Mouse (Mus musculus): Measurements from ENCODE around the gene Cpox.
A peak's percentile ranks its signal among the peaks of the same experiment; 100 is the strongest.

Cpox gene

GRCm38 (mm10) chr16:58700816-58701424, 30.8 kb downstream of the Cpox start:
- no peak for DNase-seq (ENCODE audit: low read depth, low spot score)

- no peak for DNase-seq (ENCODE audit: low read depth, low spot score)
Observed at GRCm38 (mm10) chr16:58701779-58702178, 31.7 kb downstream of the Cpox start.

- no peak for DNase-seq (ENCODE audit: low read depth, low spot score)
Observed at GRCm38 (mm10) chr16:58702329-58702932, 32.3 kb downstream of the Cpox start.

- DNase-seq (ENCODE audit: low read depth, low spot score), result no peak
Observed at GRCm38 (mm10) chr16:58703382-58704124, 33.5 kb downstream of the Cpox start.

- DNase-seq (ENCODE audit: low read depth, low spot score), result no peak
Observed at GRCm38 (mm10) chr16:58704999-58705398, 34.9 kb downstream of the Cpox start.

- DNase-seq (ENCODE audit: low read depth, low spot score), result no peak
Observed at GRCm38 (mm10) chr16:58707276-58707905, 37.3 kb downstream of the Cpox start.

GRCm38 (mm10) chr16:58708601-58709475, 38.7 kb downstream of the Cpox start:
- no peak for DNase-seq (ENCODE audit: low read depth, low spot score)

GRCm38 (mm10) chr16:58709536-58709935, 39.4 kb downstream of the Cpox start:
- no peak for DNase-seq (ENCODE audit: low read depth, low spot score)

GRCm38 (mm10) chr16:58712221-58712620, 42.1 kb downstream of the Cpox start:
- DNase-seq (ENCODE audit: low read depth, low spot score), result no peak

- DNase-seq (ENCODE audit: low read depth, low spot score), result no peak
Observed at GRCm38 (mm10) chr16:58713128-58713527, 43.0 kb downstream of the Cpox start.

- DNase-seq (ENCODE audit: low read depth, low spot score), result no peak
Observed at GRCm38 (mm10) chr16:58715018-58715417, 44.9 kb downstream of the Cpox start.

- no peak for DNase-seq (ENCODE audit: low read depth, low spot score)
Observed at GRCm38 (mm10) chr16:58718666-58719120, 48.6 kb downstream of the Cpox start, which contains the start of gene Gpr15. Gpr15 (minus strand) TSS chr16:58719070.

GRCm38 (mm10) chr16:58722292-58722691, 52.2 kb downstream of the Cpox start:
- DNase-seq (ENCODE audit: low read depth, low spot score), result no peak

GRCm38 (mm10) chr16:58726680-58727476, 56.8 kb downstream of the Cpox start:
- no peak for DNase-seq (ENCODE audit: low read depth, low spot score)

GRCm38 (mm10) chr16:58727477-58728131, 57.5 kb downstream of the Cpox start, which contains the start of gene Cldnd1:
Cldnd1 (plus strand) TSS chr16:58727910.
- DNase-seq (ENCODE audit: low read depth, low spot score), result peak; percentile 95

GRCm38 (mm10) chr16:58728176-58728671, 58.1 kb downstream of the Cpox start:
- DNase-seq (ENCODE audit: low read depth, low spot score), result no peak

GRCm38 (mm10) chr16:58738205-58738604, 68.1 kb downstream of the Cpox start:
- no peak for DNase-seq (ENCODE audit: low read depth, low spot score)

GRCm38 (mm10) chr16:58738800-58739199, 68.7 kb downstream of the Cpox start:
- DNase-seq (ENCODE audit: low read depth, low spot score), result no peak

GRCm38 (mm10) chr16:58740751-58741150, 70.7 kb downstream of the Cpox start:
- DNase-seq (ENCODE audit: low read depth, low spot score), result no peak

- DNase-seq (ENCODE audit: low read depth, low spot score), result no peak
Observed at GRCm38 (mm10) chr16:58746715-58747114, 76.6 kb downstream of the Cpox start.

All from brain, embryonic 18.5 days (tissue).